Mouse (Mus musculus) lung, postnatal 0 days (tissue): ENCODE measurements around the gene Ephx3.

Source experiments
- CTCF ChIP-seq: IDR thresholded peaks from 2 replicates; pipeline ENCODE4 v1.5.1; 2016; ENCODE audit warnings: antibody characterized with exemption, mild to moderate bottlenecking
- EP300 ChIP-seq: IDR thresholded peaks from 2 replicates; pipeline ENCODE4 v1.6.1; 2016; ENCODE audit warnings: antibody characterized with exemption, mild to moderate bottlenecking, control low read depth

DNA sequence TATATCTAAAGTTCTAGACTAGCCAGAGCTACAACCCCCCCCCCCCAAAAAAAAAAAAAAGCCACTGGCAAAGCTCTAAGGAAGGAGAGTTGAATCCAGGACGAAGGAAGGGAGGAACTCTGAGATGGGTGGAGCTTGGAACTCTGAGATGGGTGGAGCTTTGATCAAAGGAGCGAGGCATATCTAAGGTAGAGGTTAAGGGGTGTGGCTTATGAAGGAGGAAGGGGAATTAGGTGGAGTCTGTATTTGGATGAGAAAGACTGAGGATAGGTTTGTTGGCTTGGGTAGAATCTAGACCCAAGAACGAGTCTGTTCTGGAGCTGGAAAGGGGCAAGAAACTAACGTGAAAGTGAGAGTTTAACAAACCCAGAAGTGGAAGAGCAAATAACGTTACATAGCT is 501 bp upstream of the Ephx3 start:
- TF ChIP-seq CTCF (no peak), EP300 (no peak)
